Mouse (Mus musculus) kidney, postnatal 36 days (tissue): ENCODE measurements at regions not wholly inside any gene's neighbourhood (a gene's known extent, or its start where the extent isn't known, plus 50 kb on each side); places are given as distances from the start of the nearest gene placed in this dataset.

Experiments used
- DNase-seq, 2 experiments: peaks; one replicate each; pipeline ENCODE4 v3.0.0; 2021 to 2022; ENCODE audit warnings: mixed read lengths in 2 of 2

GRCm38 (mm10) chr2:110426881-110427280 lies 63.9 kb upstream of the Fibin start:
- no peak for DNase-seq

GRCm38 (mm10) chr2:110452694-110453093 lies 89.7 kb upstream of the Fibin start:
- DNase-seq = no peak

GRCm38 (mm10) chr2:110472307-110472995 lies 109.5 kb upstream of the Fibin start:
- no peak for DNase-seq

- DNase-seq = no peak
These were observed 113.6 kb upstream of the Fibin start for GRCm38 (mm10) chr2:110476591-110476990.

GRCm38 (mm10) chr2:110481327-110481726 lies 115.8 kb upstream of the Slc5a12 start:
- no peak for DNase-seq

GRCm38 (mm10) chr2:110486201-110486600 lies 110.9 kb upstream of the Slc5a12 start:
- peak in 1 of 2 experiments; percentile 1 for DNase-seq

- DNase-seq = peak; percentile 6 to 9
These were observed 110.4 kb upstream of the Slc5a12 start for GRCm38 (mm10) chr2:110486724-110487123.

GRCm38 (mm10) chr2:110487950-110488349 lies 109.1 kb upstream of the Slc5a12 start:
- DNase-seq = no peak

GRCm38 (mm10) chr2:110501786-110502185 lies 95.3 kb upstream of the Slc5a12 start:
- no peak for DNase-seq

- no peak for DNase-seq
These were observed 88.8 kb upstream of the Slc5a12 start for GRCm38 (mm10) chr2:110508162-110508748.

GRCm38 (mm10) chr2:110523173-110523803 lies 73.8 kb upstream of the Slc5a12 start:
- DNase-seq = peak; percentile 22 to 45

- DNase-seq = no peak
These were observed 68.9 kb upstream of the Slc5a12 start for GRCm38 (mm10) chr2:110528191-110528590.

GRCm38 (mm10) chr2:110540140-110540539 lies 57.0 kb upstream of the Slc5a12 start:
- no peak for DNase-seq

GRCm38 (mm10) chr2:110540570-110541357 lies 56.3 kb upstream of the Slc5a12 start:
- no peak for DNase-seq

- DNase-seq = peak; percentile 13 to 18
These were observed 55.8 kb upstream of the Slc5a12 start for GRCm38 (mm10) chr2:110541358-110541737.
